In the genomic region with DNA sequence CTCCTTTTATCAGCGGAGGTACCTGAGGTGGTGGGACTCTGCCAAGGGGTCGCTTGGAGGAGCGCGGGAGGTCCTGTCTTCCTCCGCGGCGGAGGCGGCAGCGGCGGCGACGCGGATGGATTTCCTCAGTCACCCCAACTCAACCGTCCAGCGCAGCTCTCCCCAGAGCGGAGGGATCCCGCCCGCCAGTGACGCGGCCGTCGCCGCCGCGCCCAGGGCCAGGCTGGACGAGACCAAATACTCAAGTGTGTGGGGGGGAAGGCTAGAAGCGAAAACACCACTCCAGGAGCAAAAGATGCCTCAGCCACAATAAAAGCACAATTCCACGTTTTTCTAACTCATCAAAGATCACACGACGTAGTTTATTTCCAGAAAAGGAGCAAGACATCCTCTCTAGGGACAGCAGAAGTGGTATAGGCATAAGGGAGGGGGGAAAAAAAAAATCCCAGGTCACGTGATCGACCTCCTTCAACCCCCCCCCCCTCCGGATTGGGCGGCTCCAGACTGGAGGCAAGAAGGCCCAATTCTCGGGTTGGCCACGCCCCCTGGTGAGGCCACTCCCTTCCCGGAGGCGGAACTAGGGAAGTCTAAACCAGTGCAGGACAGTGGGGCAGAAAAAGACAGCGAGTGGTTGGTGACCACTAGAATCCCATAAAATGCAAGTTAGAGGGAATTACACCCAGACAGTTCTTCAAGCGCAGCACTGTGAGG, we compare ENCODE assay signal across 8 mouse cellular contexts. TPM values are rescaled to one million over a fixed set of nuclear protein-coding genes. Genes with fewer than 3 reads are reported as not detected.
DNase-seq lines count a peak whose midpoint lies in the region; ATAC-seq and TF ChIP-seq lines count a peak whose summit lies in the region.

Gene Epo, minus strand, starts transcription at position 126 of the 711 bp plus-strand sequence.
Gene Gnb2, minus strand, starts transcription at position 394 of the 711 bp plus-strand sequence.

- H3K4me2 ChIP-seq in hindbrain, embryonic 13.5 days: peak within 1 kb of the TSS; percentile 94

- peak within 1 kb of the TSS; percentile 99 for H3K27ac ChIP-seq in hindbrain, embryonic 13.5 days

- in situ Hi-C loops in Patski (cut with MboI; ENCODE audit: low pct_unique_long_range_greater_than_20kb): loop anchor here (5.0 kb wide), 3 partner anchors 69 to 229 kb away; partner anchors contain the start of gene Mospd3

- peak; percentile 60 for ATAC-seq in Patski
- peak; percentile 72 for ATAC-seq in hindbrain, embryonic 13.5 days (ENCODE audit: low FRiP score)

- peak; percentile 99 for DNase-seq in Patski (ENCODE audit: low read depth, low spot score)
- peak; percentile 99 to 100 for DNase-seq in cerebellum, postnatal 14 days
- DNase-seq in frontal cortex, postnatal 14 days (ENCODE audit: low spot score in 2 of 2): peak; percentile 95 to 97
- DNase-seq in layer of hippocampus, postnatal 25 days (ENCODE audit: extremely low spot score in 1 of 2, low spot score in 1 of 2): peak; percentile 89 to 98
- DNase-seq in lung, postnatal 25 days (ENCODE audit: low spot score): peak; percentile 99
- peak; percentile 99 for DNase-seq in retina, embryonic 14.5 days (ENCODE audit: low spot score)
- DNase-seq in thymus, postnatal 4 days: peak; percentile 99

- CTCF ChIA-PET in Patski (lab: Charles Lee): no interaction called here

- no peak for TF ChIP-seq CTCF in Patski (IDR thresholded peaks at IDR 0.05)

- POLR2A ChIA-PET in Patski (lab: Charles Lee): interaction anchor here (0.7 to 3.2 kb wide), 2 partner anchors 67 to 107 kb away, joined by 3 to 8 read pairs; partner anchors contain the start of gene Mospd3

- 0% methylated on average over 40 of the region's 40 CpGs for WGBS in hindbrain, embryonic 13.5 days

- H3K4me1 ChIP-seq in hindbrain, embryonic 13.5 days (replicated peaks): peaks cover 27% of the 10 kb centered on the region

- H3K4me3 ChIP-seq in hindbrain, embryonic 13.5 days: peak within 1 kb of the TSS; percentile 98

- H3K36me3 ChIP-seq in hindbrain, embryonic 13.5 days: peaks cover 21% of the 10 kb centered on the region

- no peaks in the 10 kb centered on the region for H3K27me3 ChIP-seq in Patski
- H3K27me3 ChIP-seq in hindbrain, embryonic 13.5 days: no peaks in the 10 kb centered on the region

- no peaks in the 10 kb centered on the region for H3K9me3 ChIP-seq in hindbrain, embryonic 13.5 days

- peak within 1 kb of the TSS; percentile 100 for H3K9ac ChIP-seq in hindbrain, embryonic 13.5 days

RNA-seq across cellular contexts. Expression of gene Epo, which starts in this region (rescaled TPM):
- polyA plus RNA-seq in Patski (2021): not detected
- not detected in 2 replicates for polyA plus RNA-seq in hindbrain, embryonic 13.5 days (2015; fragmentation: Nextera tagmentation; extraction: Ambion mirVana)
- total RNA-seq in layer of hippocampus, postnatal 25 days (2021): not detected

RNA-seq across cellular contexts. Expression of gene Gnb2, which starts in this region (rescaled TPM):
- 963 TPM for polyA plus RNA-seq in Patski (2021)
- polyA plus RNA-seq in hindbrain, embryonic 13.5 days (2015; fragmentation: Nextera tagmentation; extraction: Ambion mirVana): 529 and 536 TPM in 2 replicates
- 100 to 1,000 TPM; 648 to 692 TPM for total RNA-seq in layer of hippocampus, postnatal 25 days (2021)

Comparison
In these comparisons a context has a peak if more than half of its experiments do, and no peak if none do; other contexts are left out.
1. Peak in every context shown above with its lines: DNase-seq, ATAC-seq, H3K4me3 ChIP-seq and H3K27ac ChIP-seq.